Mouse (Mus musculus) neural tube, embryonic 11.5 days (tissue): ENCODE results near the gene Zdhhc1. TPM values are rescaled to one million over a fixed set of nuclear protein-coding genes. Genes with fewer than 3 reads are reported as not detected.

ENCODE experiments used
- ATAC-seq: fragments of 200-750 bp; cut with Nextera tagmentation; 2 replicates; pipeline ENCODE4 v1.8.0; 2017; ENCODE audit warnings: moderate number of reproducible peaks, mild to moderate bottlenecking, moderate TSS enrichment, moderate library complexity; ENCODE audit not compliant: insufficient read depth, low FRiP score, low TSS enrichment
- DNase-seq: peaks from one replicate; pipeline ENCODE4 v3.0.0-alpha.2; 2015; ENCODE audit warnings: low spot score
- H3K27ac ChIP-seq: fragments of 300-500 bp; sonication (generic); 2 replicates; pipeline ENCODE4 v1.5.1; 2014; ENCODE audit warnings: low read depth, mild to moderate bottlenecking, low read length
- H3K27me3 ChIP-seq: fragments of 300-500 bp; sonication (generic); 2 replicates; pipeline ENCODE4 v1.6.1; 2014; ENCODE audit warnings: mild to moderate bottlenecking, low read length, mixed read lengths; ENCODE audit not compliant: control insufficient read depth, insufficient read depth
- H3K36me3 ChIP-seq: fragments of 300-500 bp; sonication (generic); 2 replicates; pipeline ENCODE4 v1.6.1; 2014; ENCODE audit warnings: mild to moderate bottlenecking, low read length, moderate library complexity, mixed read lengths; ENCODE audit not compliant: control insufficient read depth, insufficient read depth
- H3K4me1 ChIP-seq: fragments of 300-500 bp; sonication (generic); 2 replicates; pipeline ENCODE4 v1.6.1; 2014; ENCODE audit warnings: low read length, mixed read lengths; ENCODE audit not compliant: control insufficient read depth, insufficient read depth
- H3K4me2 ChIP-seq: fragments of 300-500 bp; sonication (generic); 2 replicates; pipeline ENCODE4 v1.6.1; 2014; ENCODE audit warnings: low read depth, mild to moderate bottlenecking, moderate library complexity
- H3K4me3 ChIP-seq: fragments of 300-500 bp; sonication (generic); 2 replicates; pipeline ENCODE4 v1.5.1; 2014; ENCODE audit warnings: low read depth, low read length
- H3K9ac ChIP-seq: fragments of 300-500 bp; sonication (generic); 2 replicates; pipeline ENCODE4 v1.6.1; 2014; ENCODE audit warnings: mild to moderate bottlenecking, low read length
- H3K9me3 ChIP-seq: fragments of 300-500 bp; sonication (generic); 2 replicates; pipeline ENCODE4 v1.6.1; 2016; ENCODE audit warnings: low read length; ENCODE audit not compliant: control insufficient read depth
- WGBS: fragments of 180-500 bp; shearing (Covaris S2); extraction: QIAGEN DNeasy Blood & Tissue Kit; methylation state at CpG from one replicate; pipeline ENCODE4 v1.1.7; 2014; 5-methylcytosine and 5-hydroxymethylcytosine counted together
- polyA plus RNA-seq: library from polyadenylated mRNA; unstranded; fragments of >200 nt; fragmentation: Nextera tagmentation; extraction: Ambion mirVana; gene quantifications from 2 replicates; pipeline ENCODE4 v1.2.1, GENCODE M21; 2014

The Zdhhc1 gene
- polyA plus RNA-seq, 1 experiment from 2014 or later: 18.5 TPM

DNA sequence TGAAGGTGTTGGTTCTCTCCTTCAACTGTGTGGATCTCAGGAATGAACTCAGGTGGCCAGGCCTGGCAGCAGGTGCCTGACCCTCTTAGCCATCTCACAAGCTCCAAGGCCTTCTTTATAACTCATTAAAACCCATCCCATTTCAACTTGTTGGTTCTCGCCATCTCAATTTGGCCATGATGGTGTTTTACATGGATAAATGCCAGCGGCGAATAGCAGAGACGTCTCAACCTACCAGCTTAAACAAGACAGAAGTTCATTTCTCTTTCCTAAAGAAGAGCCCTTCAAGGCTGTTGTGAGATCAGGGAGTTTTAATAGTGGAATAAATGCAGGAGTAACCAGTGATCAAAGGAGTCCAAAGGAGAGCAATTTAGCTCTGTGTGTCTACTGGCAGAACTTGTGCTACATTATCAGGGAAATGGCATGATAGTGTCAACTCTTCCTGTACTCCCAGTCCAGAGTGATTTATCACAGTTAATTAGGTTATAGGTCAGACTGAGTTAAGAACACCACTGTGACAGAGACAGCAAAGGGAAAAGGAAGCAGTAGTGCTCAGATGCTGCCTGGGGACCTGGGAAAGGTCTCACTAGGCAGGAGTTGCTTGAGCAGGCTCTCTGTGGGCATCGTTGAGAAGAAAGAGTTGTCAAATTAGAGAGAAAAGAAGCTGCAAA lies 59.5 kb downstream of the Zdhhc1 start:
- WGBS: 88% methylated on average over 5 of the region's 5 CpGs
- no peak overlapping the region for H3K9ac ChIP-seq
- DNase-seq (no peak), ATAC-seq (no peak)
- no peak overlapping the region for H3K27ac ChIP-seq
- no peaks in the 10 kb centered on the region for H3K36me3 ChIP-seq
- H3K4me3 ChIP-seq: no peak overlapping the region
- no peaks in the 10 kb centered on the region for H3K27me3 ChIP-seq
- H3K4me2 ChIP-seq: no peak overlapping the region
- H3K9me3 ChIP-seq: no peaks in the 10 kb centered on the region
- no peaks in the 10 kb centered on the region for H3K4me1 ChIP-seq

- 76% methylated on average over 5 of the region's 5 CpGs for WGBS
- Histone ChIP-seq H3K4me3 (no peak overlapping the region), H3K9me3 (no peaks in the 10 kb centered on the region), H3K27me3 (no peaks in the 10 kb centered on the region), H3K9ac (no peak overlapping the region), H3K4me1 (no peaks in the 10 kb centered on the region), H3K36me3 (no peaks in the 10 kb centered on the region), H3K4me2 (no peak overlapping the region), H3K27ac (no peak overlapping the region)
- DNase-seq: no peak
- no peak for ATAC-seq
These were observed 60.5 kb downstream of the Zdhhc1 start for GRCm38 (mm10) chr8:105436218-105436617.

GRCm38 (mm10) chr8:105434136-105434535 lies 62.6 kb downstream of the Zdhhc1 start:
- Histone ChIP-seq H3K4me2 (no peak overlapping the region), H3K4me3 (no peak overlapping the region), H3K4me1 (no peaks in the 10 kb centered on the region), H3K9me3 (no peaks in the 10 kb centered on the region), H3K27ac (no peak overlapping the region), H3K9ac (no peak overlapping the region), H3K27me3 (no peaks in the 10 kb centered on the region), H3K36me3 (no peaks in the 10 kb centered on the region)
- ATAC-seq (no peak), DNase-seq (no peak)
- 74% methylated on average over 5 of the region's 5 CpGs for WGBS

DNA sequence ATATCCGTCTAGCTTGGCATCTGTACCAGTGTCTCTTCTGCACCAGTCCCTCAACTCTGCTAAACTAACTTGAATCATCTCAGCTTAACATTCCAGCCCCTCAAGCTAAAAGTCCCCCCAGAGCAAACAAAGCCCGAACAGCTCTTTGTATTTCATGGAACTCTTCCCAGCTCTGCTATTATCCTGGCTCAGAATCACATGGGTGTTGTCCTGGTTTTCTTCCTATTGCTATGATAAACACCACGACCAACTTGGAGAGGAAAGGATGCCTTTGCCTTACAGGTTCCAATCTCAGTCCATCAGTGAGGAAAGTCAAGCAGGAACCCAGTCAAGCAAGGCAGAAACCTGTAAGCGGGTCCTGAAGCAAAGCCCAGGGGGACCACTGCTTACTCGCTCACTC lies 63.2 kb downstream of the Zdhhc1 start:
- WGBS: 54% methylated on average over 5 of the region's 5 CpGs
- Histone ChIP-seq H3K36me3 (no peaks in the 10 kb centered on the region), H3K4me3 (no peak overlapping the region), H3K27me3 (no peaks in the 10 kb centered on the region), H3K4me1 (no peaks in the 10 kb centered on the region), H3K4me2 (no peak overlapping the region), H3K9ac (no peak overlapping the region), H3K27ac (no peak overlapping the region), H3K9me3 (no peaks in the 10 kb centered on the region)
- ATAC-seq (no peak), DNase-seq (no peak)

GRCm38 (mm10) chr8:105433021-105433420 lies 63.7 kb downstream of the Zdhhc1 start:
- Histone ChIP-seq H3K27ac (no peak overlapping the region), H3K4me3 (no peak overlapping the region), H3K9me3 (no peaks in the 10 kb centered on the region), H3K4me1 (no peaks in the 10 kb centered on the region), H3K36me3 (no peaks in the 10 kb centered on the region), H3K27me3 (no peaks in the 10 kb centered on the region), H3K9ac (no peak overlapping the region), H3K4me2 (no peak overlapping the region)
- ATAC-seq: no peak
- 59% methylated on average over 6 of the region's 6 CpGs for WGBS
- no peak for DNase-seq

GRCm38 (mm10) chr8:105431743-105432515 lies 64.8 kb downstream of the Zdhhc1 start:
- H3K4me2 ChIP-seq: no peak overlapping the region
- WGBS: 49% methylated on average over 7 of the region's 7 CpGs
- no peaks in the 10 kb centered on the region for H3K27me3 ChIP-seq

DNA sequence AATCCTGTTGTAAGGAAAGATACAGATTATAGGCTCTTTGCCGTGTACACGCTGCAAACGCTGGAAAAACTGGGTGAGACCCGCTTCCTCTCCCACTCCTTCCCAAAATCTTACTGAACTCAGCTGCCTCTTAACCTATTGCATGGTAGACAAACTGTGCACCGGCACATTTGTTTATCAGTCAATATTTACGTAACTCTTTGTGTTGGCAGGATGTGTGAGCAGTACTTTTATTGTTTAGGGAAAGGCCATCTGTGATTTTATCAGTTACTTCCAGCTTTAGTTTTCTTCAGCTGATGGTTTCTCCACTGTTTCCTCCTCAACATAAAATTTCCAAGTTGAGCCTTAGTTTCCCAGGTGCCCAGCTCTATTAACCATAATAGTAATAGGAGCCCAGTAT lies 69.8 kb downstream of the Zdhhc1 start:
- ATAC-seq: no peak
- Histone ChIP-seq H3K27me3 (no peaks in the 10 kb centered on the region), H3K4me2 (no peak overlapping the region), H3K9me3 (no peaks in the 10 kb centered on the region), H3K36me3 (no peaks in the 10 kb centered on the region), H3K9ac (no peak overlapping the region), H3K4me3 (no peak overlapping the region), H3K4me1 (no peaks in the 10 kb centered on the region), H3K27ac (no peak overlapping the region)
- no peak for DNase-seq
- WGBS: 83% methylated on average over 6 of the region's 6 CpGs

More at GRCm38 (mm10) chr8:105431743-105432515, 64.8 kb downstream of the Zdhhc1 start:
- no peaks in the 10 kb centered on the region for H3K36me3 ChIP-seq
- DNase-seq: no peak
- no peak for ATAC-seq
- no peaks in the 10 kb centered on the region for H3K4me1 ChIP-seq
- H3K4me3 ChIP-seq: no peak overlapping the region
- H3K27ac ChIP-seq: no peak overlapping the region
- H3K9me3 ChIP-seq: no peaks in the 10 kb centered on the region
- no peak overlapping the region for H3K9ac ChIP-seq
